Mouse (Mus musculus) urinary bladder, postnatal 36 days (tissue): ENCODE measurements around the gene Man2b1.
A peak's percentile ranks its signal among the peaks of the same experiment; 100 is the strongest.
"Not testable (repeated sequence)": the region's sequence is repeated elsewhere in the genome, so short reads cannot be mapped to it uniquely, and the experiment has no call there.

Experiments
- DNase-seq, 2 experiments: peaks; one replicate each; pipeline ENCODE4 v3.0.0; 2022; ENCODE audit warnings: low spot score in 2 of 2, mixed read lengths in 1 of 2

Gene Man2b1

DNA sequence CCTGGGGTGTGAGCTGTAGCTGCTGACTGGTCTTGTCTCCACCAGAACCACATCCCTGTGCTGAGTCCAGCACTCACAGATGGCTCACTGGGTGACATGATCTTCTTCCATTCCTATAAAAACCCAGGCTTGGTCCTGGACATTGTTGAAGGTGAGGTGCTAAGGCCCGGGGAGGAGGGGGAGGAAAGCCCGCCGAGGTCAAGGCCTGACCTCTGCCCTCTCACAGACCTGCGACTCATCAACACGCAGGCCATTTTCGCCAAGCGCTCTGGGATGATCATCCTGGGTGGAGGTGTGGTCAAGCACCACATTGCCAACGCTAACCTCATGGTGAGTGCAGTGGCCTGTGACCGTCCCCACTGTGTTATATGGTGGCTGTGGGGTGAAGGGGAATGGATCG lies 8.9 kb upstream of the Man2b1 start:
- DNase-seq = no peak

DNA sequence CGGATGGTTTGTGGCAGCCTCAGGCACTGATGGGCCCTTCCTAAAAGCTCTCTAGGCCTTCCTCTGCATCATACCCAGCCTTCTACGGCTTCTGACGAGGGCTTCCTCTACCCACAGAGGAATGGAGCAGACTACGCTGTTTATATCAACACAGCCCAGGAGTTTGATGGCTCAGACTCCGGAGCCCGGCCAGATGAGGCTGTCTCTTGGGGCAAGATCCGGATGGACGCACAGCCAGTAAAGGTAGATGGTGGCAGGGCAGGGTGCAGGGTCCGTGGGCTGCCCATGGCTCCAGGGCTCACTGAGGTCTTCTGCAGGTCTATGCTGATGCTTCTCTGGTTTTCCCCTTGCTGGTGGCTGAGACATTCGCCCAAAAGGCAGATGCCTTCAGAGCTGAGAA lies 8.5 kb upstream of the Man2b1 start:
- no peak for DNase-seq

DNA sequence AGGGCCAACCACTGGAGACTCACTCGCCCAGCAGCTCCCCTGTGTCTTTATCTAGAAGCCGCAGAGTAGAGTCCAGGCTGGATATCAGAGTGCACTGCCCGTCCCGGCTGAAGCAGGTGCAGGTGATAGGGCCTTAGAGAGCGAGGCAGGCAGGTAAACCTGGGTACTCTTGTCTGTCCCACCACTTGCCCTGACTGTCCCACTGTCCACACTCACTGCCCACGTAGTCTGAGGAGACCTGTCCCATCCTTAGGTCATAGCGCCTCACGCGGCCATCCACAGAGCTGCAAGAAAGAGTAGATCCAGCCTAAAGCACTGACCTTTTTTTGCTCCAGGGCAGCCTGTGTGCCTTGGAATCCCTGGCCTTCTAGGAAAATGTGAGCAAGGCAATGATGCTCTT lies 7.1 kb upstream of the Man2b1 start:
- DNase-seq = no peak

DNA sequence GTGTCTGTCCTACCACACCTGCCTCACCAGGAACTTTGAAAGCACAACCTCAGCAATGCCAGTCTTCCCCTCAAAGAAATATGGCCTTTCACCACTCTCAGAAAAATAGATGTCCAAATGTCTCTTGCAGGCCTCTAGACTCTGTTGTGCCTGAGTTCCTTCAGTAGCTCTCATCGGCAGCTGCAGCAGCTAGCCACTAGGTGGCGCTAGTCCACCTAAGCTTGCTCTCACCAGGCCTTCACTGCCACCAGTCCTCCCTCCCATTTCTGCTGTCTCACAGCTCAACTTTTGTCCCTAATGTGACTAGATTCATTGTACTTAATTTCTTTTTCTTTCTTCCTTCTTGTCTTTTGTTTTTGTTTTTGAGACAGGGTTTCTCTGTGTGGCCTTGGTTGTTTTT lies 6.1 kb upstream of the Man2b1 start:
- DNase-seq = peak; percentile 70 to 77

DNA sequence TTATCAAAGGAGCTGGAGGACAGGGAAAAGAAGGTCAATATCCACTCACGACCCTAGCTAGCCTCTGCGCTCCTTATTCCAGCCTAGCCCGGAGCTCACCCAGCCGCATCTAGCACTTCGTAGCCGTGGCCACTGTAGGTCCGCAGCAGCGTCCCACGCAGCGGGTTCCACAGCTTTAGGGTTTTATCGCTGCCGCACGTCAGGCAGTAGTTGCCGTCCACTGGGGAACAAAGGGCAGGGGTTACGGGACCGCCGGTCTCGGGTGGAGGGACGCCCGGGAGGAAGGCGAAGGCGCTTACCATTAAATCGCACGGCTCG lies 2.9 kb upstream of the Man2b1 start:
- DNase-seq = no peak

DNA sequence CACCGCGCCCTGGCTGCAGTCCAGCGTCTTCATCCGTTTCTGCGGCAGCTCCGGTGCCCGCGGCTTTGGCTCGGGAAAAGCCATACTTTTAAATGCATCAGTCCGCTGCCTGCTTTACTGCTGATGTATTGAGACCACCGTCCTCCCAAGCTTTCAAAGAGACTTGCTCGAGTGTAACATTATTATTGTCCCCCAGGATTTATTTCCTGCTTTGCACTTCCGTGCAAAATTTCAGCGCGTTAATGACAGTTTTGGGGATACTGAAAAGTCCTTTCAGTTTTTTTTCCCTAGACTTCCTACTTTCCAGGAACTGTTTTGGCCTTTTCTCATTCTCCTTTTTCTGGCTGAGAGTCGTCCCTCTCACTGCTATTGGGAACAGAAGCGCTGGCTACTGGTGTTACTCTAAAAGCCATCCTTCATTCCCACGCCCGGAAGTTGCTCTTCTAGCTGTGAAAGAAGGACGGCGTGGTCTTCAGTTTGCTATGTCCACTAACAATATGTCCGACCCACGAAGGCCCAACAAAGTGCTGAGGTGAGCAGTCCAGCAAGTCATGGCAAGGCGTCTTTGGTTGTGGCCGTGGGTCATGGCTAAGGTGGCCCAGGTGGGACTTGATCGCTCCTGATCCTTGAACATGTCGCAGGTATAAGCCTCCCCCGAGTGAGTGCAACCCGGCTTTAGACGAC lies 2.4 kb upstream of the Man2b1 start, which contains the start of gene Wdr83os:
Gene Wdr83os (plus strand): TSS at position 209 of the 684 bp plus-strand sequence.
- peak; percentile 41 to 43 for DNase-seq

DNA sequence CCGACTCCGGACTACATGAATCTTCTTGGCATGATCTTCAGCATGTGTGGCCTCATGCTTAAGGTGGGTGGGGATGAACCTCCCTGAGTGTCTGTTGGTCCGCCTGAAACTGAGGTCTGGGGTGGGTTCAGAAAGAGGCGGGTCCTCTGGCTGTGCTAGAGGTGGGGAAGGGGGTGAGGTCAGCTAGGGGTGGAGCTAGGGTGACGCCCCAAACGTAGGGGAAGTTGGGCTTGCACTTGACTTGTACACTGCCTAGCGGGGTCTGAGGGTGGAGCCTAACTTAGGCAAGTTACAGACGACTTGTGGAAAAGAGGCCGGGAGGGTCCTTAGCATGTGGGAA lies 1.9 kb upstream of the Man2b1 start, which contains the start of gene Wdr83:
Gene Wdr83 (minus strand): TSS at position 91 of the 340 bp plus-strand sequence.
- peak in 1 of 2 experiments; percentile 36 for DNase-seq

DNA sequence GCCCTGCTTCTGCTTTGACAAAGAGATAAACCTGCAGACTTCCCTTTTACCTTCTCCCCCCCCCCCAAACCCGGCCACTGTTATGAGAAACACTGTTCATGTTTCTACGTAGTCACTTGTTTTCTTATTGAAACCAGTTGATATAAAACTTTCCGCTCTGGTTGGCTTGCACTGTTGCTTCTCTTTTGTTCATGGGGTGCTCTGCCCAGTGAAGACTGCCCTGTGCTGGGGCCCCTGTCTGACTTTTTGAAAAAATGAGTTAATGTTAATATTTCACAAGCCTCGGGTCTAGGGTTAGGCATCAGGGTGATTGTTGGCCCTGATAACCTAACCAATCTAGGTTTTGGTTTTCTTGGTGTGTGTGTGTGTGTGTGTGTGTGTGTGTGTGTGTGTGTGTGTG lies 901 bp upstream of the Man2b1 start:
- DNase-seq = not testable (repeated sequence)

DNA sequence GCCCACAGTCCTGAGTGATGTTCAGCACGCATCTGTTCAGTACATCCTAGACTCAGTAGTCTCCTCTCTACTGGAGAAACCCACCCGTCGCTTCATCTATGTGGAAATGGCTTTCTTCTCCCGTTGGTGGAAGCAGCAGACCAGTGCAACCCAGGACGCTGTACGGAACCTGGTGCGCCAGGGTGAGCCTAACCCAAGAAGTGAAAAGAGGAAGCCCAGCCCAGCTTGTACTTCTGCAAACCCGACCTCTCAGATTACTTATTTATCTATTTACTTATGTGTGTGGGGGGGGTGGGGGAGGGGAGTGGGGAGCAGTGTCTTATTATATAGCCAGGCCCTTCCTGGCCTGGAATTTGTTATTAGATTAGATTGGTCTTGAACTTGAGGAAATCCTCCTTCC lies 1.6 kb downstream of the Man2b1 start:
- no peak for DNase-seq

DNA sequence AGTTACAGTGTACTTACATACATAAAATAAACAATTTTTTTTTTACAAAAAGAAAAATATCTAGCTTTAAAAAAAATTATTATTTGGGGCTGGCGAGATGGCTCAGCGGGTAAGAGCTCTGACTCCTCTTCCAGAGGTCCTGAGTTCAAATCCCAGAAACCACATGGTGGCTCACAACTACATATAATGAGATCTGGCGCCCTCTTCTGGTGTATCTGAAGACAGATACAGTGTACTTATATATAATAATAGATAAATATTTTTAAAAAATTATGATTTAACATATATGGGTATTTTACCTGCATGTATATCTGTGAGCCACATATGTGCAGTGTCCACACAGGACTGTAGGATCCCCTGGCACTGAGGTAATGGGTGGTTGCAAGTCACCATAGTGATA lies 3.2 kb downstream of the Man2b1 start:
- DNase-seq = no peak

DNA sequence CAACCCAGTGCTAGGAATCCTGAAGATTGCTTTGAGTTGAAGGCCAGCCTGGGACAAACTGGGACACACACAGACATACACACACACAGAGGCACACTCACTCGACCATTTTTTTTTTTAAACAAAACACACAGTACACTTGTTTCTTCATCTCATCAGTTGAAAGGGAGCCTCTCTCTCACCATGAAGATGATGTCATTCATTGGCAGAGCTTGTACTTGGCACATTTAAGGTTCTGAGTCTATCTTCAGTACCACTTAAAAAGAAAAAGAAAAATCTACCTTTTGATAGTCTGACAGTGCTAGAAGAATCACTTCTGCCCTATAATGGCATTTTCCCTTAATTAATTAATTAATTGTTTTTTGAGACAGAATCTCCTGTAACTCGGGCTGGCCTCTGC lies 5.7 kb downstream of the Man2b1 start:
- DNase-seq = no peak

DNA sequence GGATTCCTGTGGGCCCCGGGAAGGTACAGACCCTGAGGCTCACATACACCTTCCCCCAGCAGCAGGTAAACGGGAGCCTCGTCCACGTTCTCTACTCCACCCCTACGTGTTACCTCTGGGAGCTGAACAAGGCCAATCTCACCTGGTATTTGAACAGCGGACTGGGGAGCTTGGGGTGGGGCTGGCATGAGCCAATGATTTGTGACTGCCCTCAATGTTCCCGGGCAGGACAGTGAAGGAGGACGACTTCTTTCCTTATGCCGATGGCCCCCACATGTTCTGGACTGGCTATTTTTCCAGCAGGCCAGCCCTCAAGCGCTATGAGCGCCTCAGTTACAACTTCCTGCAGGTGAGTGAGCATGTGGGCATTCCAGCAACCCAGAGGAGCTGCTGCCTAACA lies 7.8 kb downstream of the Man2b1 start:
- no peak for DNase-seq

DNA sequence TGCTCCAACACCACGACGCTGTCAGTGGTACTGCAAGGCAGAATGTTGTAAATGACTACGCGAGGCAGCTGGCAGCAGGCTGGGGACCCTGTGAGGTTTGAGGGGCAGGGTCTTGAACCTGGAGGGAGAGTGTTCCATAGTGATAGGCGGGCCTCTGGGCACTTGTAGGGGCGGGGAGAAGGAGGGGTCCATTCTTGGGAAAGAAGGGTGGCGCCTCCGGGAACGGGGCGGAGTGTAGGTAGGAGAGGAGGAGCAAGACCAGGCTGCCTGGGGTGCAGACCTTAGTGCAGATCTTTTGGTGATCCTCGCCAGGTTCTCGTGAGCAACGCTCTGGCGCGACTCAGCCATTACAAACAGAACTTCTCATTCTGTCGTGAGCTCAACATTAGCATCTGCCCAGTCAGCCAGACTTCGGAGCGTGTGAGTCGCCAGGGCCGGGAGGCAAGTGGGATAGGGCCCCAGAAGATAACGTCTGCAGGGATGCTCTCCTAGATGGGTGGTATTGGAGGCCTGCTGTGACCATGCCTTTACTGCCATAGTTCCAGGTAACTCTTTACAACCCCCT lies 8.5 kb downstream of the Man2b1 start:
- no peak for DNase-seq

DNA sequence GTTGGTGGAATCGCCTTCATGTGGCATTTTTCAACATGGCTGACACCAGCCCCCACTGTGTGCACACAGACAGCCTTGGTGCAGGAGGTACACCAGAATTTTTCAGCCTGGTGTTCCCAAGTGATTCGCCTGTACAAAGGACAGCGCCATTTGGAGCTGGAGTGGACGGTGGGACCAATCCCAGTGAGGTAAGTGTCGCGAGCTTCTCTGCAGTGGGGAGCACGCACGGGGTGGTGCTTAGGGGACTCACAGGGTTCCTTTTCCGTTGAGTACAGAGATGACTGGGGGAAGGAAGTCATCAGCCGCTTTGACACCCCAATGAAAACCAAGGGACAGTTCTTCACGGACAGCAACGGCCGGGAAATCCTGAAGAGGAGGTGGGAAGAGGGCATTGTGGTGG lies 12.0 kb downstream of the Man2b1 start:
- no peak for DNase-seq

DNA sequence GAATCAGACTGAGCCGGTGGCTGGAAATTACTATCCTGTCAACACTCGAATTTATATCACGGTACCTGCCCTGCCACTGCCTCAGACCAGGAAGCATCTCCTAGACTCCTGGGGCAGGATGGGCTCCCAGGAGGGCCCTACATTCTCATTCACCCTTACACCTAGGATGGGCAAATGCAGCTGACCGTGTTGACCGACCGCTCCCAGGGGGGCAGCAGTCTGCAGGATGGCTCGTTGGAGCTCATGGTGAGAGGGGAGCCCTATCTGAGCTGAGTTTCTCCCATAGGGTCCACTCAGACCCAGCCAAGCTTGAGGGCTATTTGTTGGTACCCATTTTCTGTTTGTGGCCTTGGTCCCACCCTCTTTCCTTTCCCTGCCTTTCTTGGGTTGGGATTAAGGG lies 12.5 kb downstream of the Man2b1 start:
- DNase-seq = no peak

DNA sequence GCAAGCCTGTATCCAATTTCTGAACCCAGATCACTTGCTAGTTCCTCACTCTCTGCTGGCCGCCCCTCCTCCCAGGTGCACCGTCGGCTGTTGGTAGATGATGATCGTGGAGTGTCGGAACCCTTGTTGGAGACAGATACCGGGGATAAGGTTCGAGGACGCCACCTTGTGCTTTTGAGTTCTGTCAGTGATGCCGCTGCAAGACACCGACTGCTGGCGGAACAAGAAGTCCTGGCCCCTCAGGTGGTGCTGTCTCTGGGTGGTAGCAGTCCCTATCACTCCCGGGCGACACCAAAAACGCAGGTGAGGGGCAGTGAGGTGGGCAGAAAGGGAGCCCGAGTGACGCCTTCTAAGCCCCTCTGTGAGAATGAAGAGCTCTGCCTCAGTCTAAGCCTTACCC lies 13.1 kb downstream of the Man2b1 start:
- no peak for DNase-seq

DNA sequence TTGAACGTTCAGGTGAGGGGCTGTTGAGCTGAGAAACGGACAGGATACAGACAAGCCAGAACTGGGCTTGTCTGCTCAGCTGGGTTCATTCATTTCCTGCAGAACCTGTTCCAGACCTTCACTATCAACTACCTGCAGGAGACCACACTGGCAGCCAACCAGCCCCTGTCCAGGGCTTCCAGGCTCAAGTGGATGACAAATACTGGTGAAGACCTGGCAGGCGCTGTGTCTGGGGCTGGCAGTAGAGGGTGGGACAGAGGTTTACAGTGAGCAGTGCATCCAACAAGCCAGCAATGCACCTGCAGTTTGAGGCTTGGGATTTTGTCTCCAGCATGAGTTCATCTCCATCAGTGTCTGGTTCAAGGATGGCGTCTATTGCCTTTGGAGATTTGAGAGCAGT lies 13.8 kb downstream of the Man2b1 start:
- peak; percentile 25 to 44 for DNase-seq

DNA sequence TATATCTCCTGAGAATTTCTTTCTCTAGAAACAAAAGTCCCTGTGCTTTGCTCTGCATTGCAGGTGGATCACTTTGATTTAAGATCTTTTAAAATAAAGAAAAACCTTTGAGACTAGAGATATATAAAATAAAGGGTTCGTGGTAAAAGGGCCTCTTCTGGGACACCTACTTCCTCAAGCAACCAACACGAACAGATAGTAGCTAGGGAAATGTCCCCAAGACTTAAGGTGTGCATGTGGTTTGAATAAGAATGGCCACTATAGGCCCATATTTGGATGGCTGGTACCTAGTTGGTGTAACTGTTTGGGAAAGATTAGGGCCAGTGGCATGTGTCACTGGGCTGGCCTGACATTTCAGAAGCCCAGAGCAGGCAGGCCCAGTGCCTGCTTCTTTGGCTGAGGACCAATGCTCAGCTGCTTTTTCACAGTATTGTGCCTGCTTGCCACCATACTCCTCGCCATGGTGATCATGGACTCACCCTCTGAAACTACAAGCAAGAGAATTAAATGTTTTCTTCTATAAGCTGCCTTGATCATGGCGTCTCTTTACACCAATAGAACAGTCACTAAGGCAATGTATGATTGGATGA lies 17.1 kb downstream of the Man2b1 start:
- DNase-seq = no peak

DNA sequence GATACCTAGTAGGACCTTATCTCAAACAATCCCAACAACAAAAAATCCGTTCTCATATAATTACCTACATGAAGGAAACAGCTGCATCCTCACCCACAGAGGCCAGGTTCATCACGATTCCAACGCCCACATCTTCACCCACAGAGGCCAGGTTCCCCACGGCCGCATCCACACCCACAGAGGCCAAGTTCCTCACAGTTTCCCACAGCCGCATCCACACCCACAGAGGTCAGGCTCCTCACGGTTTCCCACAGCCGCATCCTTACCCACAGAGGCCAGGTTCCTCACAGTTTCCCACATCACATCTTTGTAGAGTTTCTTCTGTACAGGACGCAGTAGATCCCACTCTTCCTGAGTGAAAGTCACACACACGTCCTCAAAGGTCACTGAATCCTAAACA lies 30.2 kb downstream of the Man2b1 start:
- no peak for DNase-seq

DNA sequence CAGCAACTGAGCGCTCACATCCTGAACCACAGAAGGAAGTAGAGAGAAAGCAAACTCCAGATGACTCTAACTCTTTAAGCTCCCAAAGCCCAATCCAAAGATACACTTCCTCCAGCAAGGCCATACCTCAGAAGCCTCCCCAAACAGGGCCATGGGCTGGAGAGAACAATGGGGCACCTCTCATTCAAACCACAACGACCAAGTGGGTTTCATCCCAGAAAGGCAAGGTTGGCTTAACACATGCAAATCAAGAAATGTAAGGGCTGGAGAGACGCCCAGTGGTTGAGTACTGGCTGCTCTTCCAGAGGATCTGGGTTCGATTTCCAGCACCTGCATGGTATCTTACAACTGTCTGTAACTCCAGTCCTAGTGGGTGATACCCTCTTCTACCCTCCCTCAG lies 32.4 kb downstream of the Man2b1 start:
- no peak for DNase-seq

DNA sequence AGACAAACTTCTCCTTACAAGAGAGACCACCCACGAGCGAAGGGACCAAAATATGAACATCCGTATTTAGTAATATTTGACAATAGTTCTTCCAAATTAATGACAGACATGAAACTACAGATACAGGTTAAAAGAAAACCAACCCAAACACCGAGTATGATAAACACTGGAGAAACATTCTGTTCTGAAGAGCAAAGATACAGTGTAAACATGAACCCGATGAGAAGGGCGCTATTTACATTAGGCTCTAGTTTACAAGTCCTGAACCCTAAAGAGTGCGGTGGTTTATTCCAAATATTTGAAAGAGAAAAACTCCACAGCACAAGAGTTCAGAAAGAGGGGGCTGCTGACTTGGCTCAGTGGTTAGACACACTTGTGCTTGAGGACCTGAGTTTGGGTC lies 33.9 kb downstream of the Man2b1 start:
- no peak for DNase-seq

DNA sequence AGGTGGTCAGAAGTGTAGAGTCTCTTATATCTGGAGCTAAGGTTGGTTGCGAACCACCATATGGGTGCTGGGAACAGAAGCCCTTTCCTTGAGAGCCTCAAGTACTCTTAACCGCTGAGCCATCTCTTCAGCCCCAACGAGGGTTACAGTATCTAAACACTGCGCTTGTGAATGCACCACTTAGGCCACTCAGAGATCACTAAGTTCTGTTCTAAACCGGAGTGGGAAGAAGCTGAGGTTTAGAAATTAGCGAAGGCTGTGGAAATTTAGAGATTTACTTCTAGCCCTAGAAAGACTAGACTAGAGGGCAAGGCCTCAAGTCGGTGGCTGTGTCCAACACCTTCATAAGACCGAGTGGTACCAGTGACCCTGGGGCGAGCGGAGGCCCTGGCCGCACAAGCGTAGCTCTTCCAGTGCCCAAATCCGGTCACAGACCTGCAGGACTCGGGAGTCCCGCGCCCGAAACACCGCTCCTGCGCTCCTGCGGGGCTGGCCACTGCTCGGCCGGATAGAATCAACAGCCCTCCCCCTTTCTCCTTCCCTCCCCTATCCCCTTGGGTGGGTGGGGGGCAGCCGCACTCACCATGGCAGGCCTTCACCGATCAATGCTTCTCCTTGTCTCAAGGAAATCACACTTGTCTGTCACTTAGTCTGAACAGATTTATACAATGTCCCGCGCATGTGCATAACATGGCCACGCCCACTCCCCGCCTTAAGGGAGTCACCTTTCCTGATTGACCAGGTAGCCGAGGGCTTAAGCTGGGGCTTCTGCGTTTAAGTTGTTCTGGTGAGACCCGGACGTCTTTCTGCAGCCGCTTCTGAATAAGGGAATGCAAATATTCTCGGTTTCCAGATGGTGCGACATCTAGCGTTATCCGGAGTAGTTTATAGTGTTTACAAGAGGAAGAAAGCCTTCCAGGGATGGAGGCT lies 36.2 kb downstream of the Man2b1 start:
- peak; percentile 86 to 89 for DNase-seq

DNA sequence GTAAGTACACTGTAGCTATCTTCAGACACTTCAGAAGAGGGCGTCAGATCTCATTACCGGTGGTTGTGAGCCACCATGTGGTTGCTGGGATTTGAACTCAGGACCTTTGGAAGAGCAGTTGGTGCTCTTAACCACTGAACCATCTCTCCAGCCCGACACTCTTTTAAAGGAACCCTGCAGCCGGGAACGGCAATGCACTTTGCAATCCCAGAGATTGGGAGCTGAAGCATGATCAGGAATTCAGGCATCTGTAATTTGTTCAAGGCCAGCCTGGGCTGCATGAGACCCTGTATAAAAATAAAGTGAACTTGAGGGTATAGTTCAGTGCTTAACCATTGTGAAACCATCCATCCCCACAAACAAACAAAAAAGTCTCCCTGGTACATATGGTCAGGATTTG lies 37.2 kb downstream of the Man2b1 start:
- DNase-seq = not testable (repeated sequence)
